10 mouse cellular contexts compared by ENCODE assay signal in the genomic region with DNA sequence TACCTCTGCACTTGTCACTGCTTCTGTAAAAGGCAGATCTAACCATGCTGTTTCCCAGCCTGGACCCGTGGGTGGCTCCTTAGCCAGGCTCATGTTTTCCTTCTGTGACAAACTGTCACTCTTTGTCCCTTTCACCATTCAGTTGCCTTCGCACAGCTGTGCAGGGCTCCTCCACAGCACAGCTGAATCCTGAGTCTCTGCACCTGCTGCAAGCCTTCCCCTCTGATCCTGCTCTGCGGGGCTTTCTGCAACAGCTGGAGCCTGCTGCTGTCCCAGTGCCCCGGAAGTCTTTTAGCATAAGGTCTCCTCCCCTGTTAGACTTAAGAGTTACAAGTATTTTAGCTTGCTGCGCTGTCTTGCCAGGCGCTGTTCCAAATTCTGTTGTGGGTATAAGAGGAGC. TPM values are rescaled to one million over a fixed set of nuclear protein-coding genes. Genes with fewer than 3 reads are reported as not detected.
DNase-seq lines count a peak whose midpoint lies in the region; ATAC-seq lines count a peak whose summit lies in the region.
"Had no signal": no experiment of that assay in that cellular context is flagged by ENCODE, and none has a peak within 500 bp of the region (broad histone marks: within the 10 kb centered on the region; RNA-seq: fewer than 3 reads in every experiment).

No protein-coding gene starts in this region.

- WGBS in kidney, embryonic 15.5 days, result 48% methylated on average over 6 of the region's 6 CpGs
- WGBS in forebrain, embryonic 15.5 days, result 68% methylated on average over 6 of the region's 6 CpGs

- H3K4me2 ChIP-seq in kidney, embryonic 15.5 days, result no peak overlapping the region
- no peak overlapping the region for H3K4me2 ChIP-seq in forebrain, embryonic 15.5 days (replicated peaks)

- no peak for DNase-seq in kidney, postnatal 14 days
- peak; percentile 39 for DNase-seq in CD4-positive helper T cell, adult 2 months (ENCODE audit: low read depth, low spot score)
- no peak for DNase-seq in urinary bladder, postnatal 4 days (ENCODE audit: low spot score in 2 of 2)
- no peak for DNase-seq in c-Kit-positive CD71-positive TER-119-positive erythroid progenitor cells, embryonic 14.5 days (ENCODE audit: low spot score)
- DNase-seq in testis, postnatal 10 days (ENCODE audit: low spot score), result no peak

- peaks cover 23% of the 10 kb centered on the region for H3K36me3 ChIP-seq in kidney, embryonic 15.5 days
- peaks cover 4% of the 10 kb centered on the region for H3K36me3 ChIP-seq in forebrain, embryonic 15.5 days

- peaks cover 21% of the 10 kb centered on the region for H3K4me1 ChIP-seq in kidney, embryonic 15.5 days
- no peaks in the 10 kb centered on the region for H3K4me1 ChIP-seq in forebrain, embryonic 15.5 days

- no peak overlapping the region for H3K9ac ChIP-seq in kidney, embryonic 15.5 days
- no peak overlapping the region for H3K9ac ChIP-seq in forebrain, embryonic 15.5 days (replicated peaks)

- H3K9me3 ChIP-seq in kidney, embryonic 15.5 days (replicated peaks), result no peaks in the 10 kb centered on the region
- no peaks in the 10 kb centered on the region for H3K9me3 ChIP-seq in forebrain, embryonic 15.5 days

- H3K4me3 ChIP-seq in kidney, embryonic 15.5 days (replicated peaks), result no peak overlapping the region
- no peak overlapping the region for H3K4me3 ChIP-seq in forebrain, embryonic 15.5 days

- ATAC-seq in kidney, embryonic 15.5 days (replicated peaks; ENCODE audit: low FRiP score), result peak; percentile 73
- ATAC-seq in forebrain, embryonic 15.5 days (replicated peaks), result peak; percentile 71
- ATAC-seq in megakaryocyte progenitor cell, adult 5-6 weeks (replicated peaks; ENCODE audit: poor library complexity), result peak; percentile 13

- no peak overlapping the region for H3K27ac ChIP-seq in kidney, embryonic 15.5 days
- no peak overlapping the region for H3K27ac ChIP-seq in forebrain, embryonic 15.5 days (replicated peaks)

- no peaks in the 10 kb centered on the region for H3K27me3 ChIP-seq in kidney, embryonic 15.5 days
- H3K27me3 ChIP-seq in forebrain, embryonic 15.5 days, result no peaks in the 10 kb centered on the region

RNA-seq across cellular contexts. Expression of a gene that starts 6.1 kb away (rescaled TPM):
- polyA plus RNA-seq in kidney, embryonic 15.5 days (2015; fragmentation: Nextera tagmentation; extraction: Ambion mirVana), result not detected in 2 replicates
- not detected in 2 replicates for polyA plus RNA-seq in forebrain, embryonic 15.5 days (2015; fragmentation: Nextera tagmentation; extraction: Ambion mirVana)
- not detected in 2 replicates for total RNA-seq in megakaryocyte progenitor cell, adult 5-6 weeks (2015)
- not detected in 2 replicates for total RNA-seq in megakaryocyte progenitor cell, adult 5-6 weeks (2017)
- total RNA-seq: common myeloid progenitor, adult 5-6 weeks had no signal
- polyA plus RNA-seq: heart, postnatal 0 days had no signal

RNA-seq across cellular contexts. Expression of a gene that starts 24.2 kb away (rescaled TPM):
- 11.1 and 12.1 TPM in 2 replicates for polyA plus RNA-seq in kidney, embryonic 15.5 days (2015; fragmentation: Nextera tagmentation; extraction: Ambion mirVana)
- 2.8 and 2.9 TPM in 2 replicates for polyA plus RNA-seq in forebrain, embryonic 15.5 days (2015; fragmentation: Nextera tagmentation; extraction: Ambion mirVana)
- 8.5 and 10.8 TPM in 2 replicates for total RNA-seq in megakaryocyte progenitor cell, adult 5-6 weeks (2015)
- total RNA-seq in megakaryocyte progenitor cell, adult 5-6 weeks (2017), result 9.9 and 11.8 TPM in 2 replicates

RNA-seq across cellular contexts. Expression of a gene that starts 25.4 kb away (rescaled TPM):
- polyA plus RNA-seq in kidney, embryonic 15.5 days (2015; fragmentation: Nextera tagmentation; extraction: Ambion mirVana), result 21.7 and 25.5 TPM in 2 replicates
- 15.4 and 16.4 TPM in 2 replicates for polyA plus RNA-seq in forebrain, embryonic 15.5 days (2015; fragmentation: Nextera tagmentation; extraction: Ambion mirVana)
- 32.8 and 41.8 TPM in 2 replicates for total RNA-seq in megakaryocyte progenitor cell, adult 5-6 weeks (2015)
- total RNA-seq in megakaryocyte progenitor cell, adult 5-6 weeks (2017), result 10.6 and 12.0 TPM in 2 replicates

Comparison
In these comparisons a context has a peak if more than half of its experiments do, and no peak if none do; other contexts are left out.
1. ATAC-seq: peak in every context shown above with its lines; median percentile 73 in kidney, embryonic 15.5 days; 71 in forebrain, embryonic 15.5 days; 13 in megakaryocyte progenitor cell, adult 5-6 weeks.